In genomic region chr4:94978590-94979499, GRCm38 (mm10) we compare ENCODE assay signal across 8 mouse cellular contexts. TPM values are rescaled to one million over a fixed set of nuclear protein-coding genes. Genes with fewer than 3 reads are reported as not detected.
DNase-seq lines count a peak whose midpoint lies in the region; ATAC-seq lines count a peak whose summit lies in the region.

Gene Mysm1 (minus strand): TSS chr4:94979100.

- intact Hi-C loops in left cerebral cortex, postnatal 14 days (cut with DNase I), result no loop called here

- H3K36me3 ChIP-seq in intestine, embryonic 14.5 days (ENCODE audit: control insufficient read depth, insufficient read depth, low read length), result peaks cover 19% of the 10 kb centered on the region

- peak within 1 kb of the TSS; percentile 90 for H3K9ac ChIP-seq in intestine, embryonic 14.5 days (ENCODE audit: low read length)

- peak within 1 kb of the TSS; percentile 76 for H3K4me2 ChIP-seq in intestine, embryonic 14.5 days (ENCODE audit: low read length)

- WGBS in intestine, embryonic 14.5 days, result under 1% methylated on average over 68 of the region's 69 CpGs

- ATAC-seq in intestine, embryonic 14.5 days (replicated peaks; ENCODE audit: low FRiP score, low TSS enrichment, low read depth), result peak; percentile 99

- DNase-seq in adrenal gland, adult 18-20 months (ENCODE audit: low spot score in 2 of 2), result peak; percentile 93 to 97
- peak; percentile 96 for DNase-seq in embryo, embryonic 11 days
- peak; percentile 94 for DNase-seq in gastrocnemius, postnatal 25 days
- DNase-seq in intestine, embryonic 14.5 days (ENCODE audit: low spot score), result peak; percentile 99
- DNase-seq in left cerebral cortex, postnatal 14 days (ENCODE audit: low spot score in 2 of 2), result peak; percentile 94
- DNase-seq in mesoderm, embryonic 11.5 days (ENCODE audit: low read depth, low spot score), result peak; percentile 95
- DNase-seq in right cerebral cortex, postnatal 36 days (ENCODE audit: low spot score in 2 of 2), result peak; percentile 91
- DNase-seq in yolk sac, embryonic 10.5 days (ENCODE audit: low spot score), result peak; percentile 94

- peak within 1 kb of the TSS; percentile 85 for H3K27ac ChIP-seq in intestine, embryonic 14.5 days (ENCODE audit: low read depth)

- peak within 1 kb of the TSS; percentile 75 for H3K4me3 ChIP-seq in intestine, embryonic 14.5 days (ENCODE audit: low read depth, low read length)

- no peaks in the 10 kb centered on the region for H3K9me3 ChIP-seq in intestine, embryonic 14.5 days (ENCODE audit: control insufficient read depth, low read length)

- H3K4me1 ChIP-seq in intestine, embryonic 14.5 days (replicated peaks; ENCODE audit: control insufficient read depth, insufficient read depth, low read length), result peaks cover 10% of the 10 kb centered on the region

- no peaks in the 10 kb centered on the region for H3K27me3 ChIP-seq in intestine, embryonic 14.5 days (replicated peaks; ENCODE audit: control insufficient read depth, insufficient read depth, low read length)

RNA-seq across cellular contexts. Expression of gene Mysm1, which starts in this region (rescaled TPM):
- 10 to 100 TPM; 16.4 to 20.9 TPM for total RNA-seq in adrenal gland, adult 18-20 months (2021)
- total RNA-seq in gastrocnemius, postnatal 25 days (2021), result 1 to 10 TPM; 6.6 to 7.4 TPM
- polyA plus RNA-seq in intestine, embryonic 14.5 days (2014; fragmentation: Nextera tagmentation; extraction: Ambion mirVana), result 32.4 and 36.7 TPM in 2 replicates
- 10 to 100 TPM; 25.7 to 28.4 TPM for total RNA-seq in left cerebral cortex, postnatal 14 days (2021)

Comparison
In these comparisons a context has a peak if more than half of its experiments do, and no peak if none do; other contexts are left out.
1. Peak in every context shown above with its lines: DNase-seq, ATAC-seq, H3K4me3 ChIP-seq and H3K27ac ChIP-seq.